Mouse (Mus musculus): ENCODE results near the gene Pmvk. TPM values are rescaled to one million over a fixed set of nuclear protein-coding genes. Genes with fewer than 3 reads are reported as not detected.

Gene Pmvk
- polyA plus RNA-seq, 1 experiment from 2014 or later = 142 TPM

DNA sequence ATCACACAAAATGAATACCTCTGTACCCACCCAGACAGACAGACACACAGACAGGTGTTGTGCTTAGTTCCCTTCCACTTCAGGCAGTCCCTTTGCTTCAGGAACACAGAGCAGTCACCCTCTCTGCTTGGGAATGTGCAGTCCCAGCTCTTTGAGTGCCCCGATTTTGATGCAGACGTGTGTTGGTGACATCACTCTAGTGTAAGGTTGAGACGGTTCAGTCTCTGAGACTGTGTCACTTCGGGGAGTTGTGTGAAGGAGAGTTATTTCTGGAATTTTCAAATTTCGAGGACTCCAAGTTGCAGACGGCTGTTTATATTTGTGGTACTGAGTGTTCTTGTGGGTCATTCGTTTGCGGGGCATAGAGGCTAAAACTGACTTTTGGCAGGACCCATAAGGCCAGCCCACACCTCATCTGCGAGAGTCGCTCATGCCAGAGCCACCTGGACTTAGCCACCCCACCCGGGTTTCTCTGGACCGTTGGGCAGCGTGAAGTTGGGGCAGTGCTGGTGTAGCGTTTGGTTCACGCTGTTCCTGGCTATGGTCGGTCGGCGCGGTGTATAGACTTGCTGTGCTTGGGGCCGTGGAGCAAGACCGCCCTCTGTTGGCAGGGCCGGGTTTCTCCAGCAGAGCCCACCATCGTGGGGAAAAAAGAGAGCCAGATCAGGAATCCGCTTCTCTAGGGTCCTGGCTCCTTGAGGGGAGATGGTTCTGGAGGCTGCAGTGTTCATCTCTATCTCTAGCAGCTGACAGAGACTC, 30.6 kb downstream of the Pmvk start:
- Histone ChIP-seq H3K4me1 (no peaks in the 10 kb centered on the region), H3K9me3 (replicated peaks) (no peaks in the 10 kb centered on the region), H3K36me3 (no peaks in the 10 kb centered on the region), H3K9ac (replicated peaks) (no peak overlapping the region), H3K4me2 (peak overlapping the region; percentile 22; the same call in 1 of the 2 replicates), H3K27me3 (replicated peaks) (peaks cover 5% of the 10 kb centered on the region; the same call in 1 of the 2 replicates), H3K27ac (replicated peaks) (no peak overlapping the region), H3K4me3 (replicated peaks) (no peak overlapping the region)
- no peak; the same call in 1 of the 2 replicates for ATAC-seq (ENCODE audit: low FRiP score)
- 23% methylated on average over 24 of the region's 24 CpGs for WGBS

- no peak overlapping the region for H3K4me2 ChIP-seq
Measured at GRCm38 (mm10) chr3:89486111-89486510, 31.8 kb downstream of the Pmvk start.

GRCm38 (mm10) chr3:89486916-89487702, 32.8 kb downstream of the Pmvk start:
- Histone ChIP-seq H3K4me2 (no peak overlapping the region), H3K9ac (replicated peaks) (no peak overlapping the region), H3K36me3 (no peaks in the 10 kb centered on the region), H3K27ac (replicated peaks) (no peak overlapping the region), H3K9me3 (replicated peaks) (no peaks in the 10 kb centered on the region), H3K4me1 (no peaks in the 10 kb centered on the region), H3K27me3 (replicated peaks) (peaks cover 5% of the 10 kb centered on the region; the same call in 1 of the 2 replicates), H3K4me3 (replicated peaks) (no peak overlapping the region)
- 73% methylated on average over 20 of the region's 20 CpGs for WGBS
- ATAC-seq (ENCODE audit: low FRiP score) = no peak

More at GRCm38 (mm10) chr3:89486111-89486510, 31.8 kb downstream of the Pmvk start:
- Histone ChIP-seq H3K27ac (replicated peaks) (no peak overlapping the region), H3K9me3 (replicated peaks) (no peaks in the 10 kb centered on the region), H3K36me3 (no peaks in the 10 kb centered on the region), H3K4me1 (no peaks in the 10 kb centered on the region), H3K4me3 (replicated peaks) (no peak overlapping the region), H3K27me3 (replicated peaks) (peaks cover 5% of the 10 kb centered on the region; the same call in 1 of the 2 replicates), H3K9ac (replicated peaks) (no peak overlapping the region)
- no peak for ATAC-seq (ENCODE audit: low FRiP score)
- WGBS = 76% methylated on average over 8 of the region's 8 CpGs

- ATAC-seq (ENCODE audit: low FRiP score) = no peak
- WGBS = 90% methylated on average over 3 of the region's 3 CpGs
- Histone ChIP-seq H3K4me1 (peaks cover 12% of the 10 kb centered on the region; the same call in 1 of the 2 replicates), H3K36me3 (no peaks in the 10 kb centered on the region), H3K4me3 (replicated peaks) (no peak overlapping the region), H3K27ac (replicated peaks) (no peak overlapping the region), H3K27me3 (replicated peaks) (no peaks in the 10 kb centered on the region), H3K9me3 (replicated peaks) (no peaks in the 10 kb centered on the region), H3K4me2 (no peak overlapping the region), H3K9ac (replicated peaks) (no peak overlapping the region)
Measured at GRCm38 (mm10) chr3:89490790-89491189, 36.4 kb downstream of the Pmvk start.

- H3K27me3 ChIP-seq (replicated peaks) = no peaks in the 10 kb centered on the region
- 84% methylated on average over 5 of the region's 5 CpGs for WGBS
- ATAC-seq (ENCODE audit: low FRiP score) = no peak
- no peak overlapping the region for H3K27ac ChIP-seq (replicated peaks)
- H3K36me3 ChIP-seq = no peaks in the 10 kb centered on the region
- no peak overlapping the region for H3K4me2 ChIP-seq
- H3K4me1 ChIP-seq = peaks cover 12% of the 10 kb centered on the region; the same call in 1 of the 2 replicates
- no peaks in the 10 kb centered on the region for H3K9me3 ChIP-seq (replicated peaks)
- H3K4me3 ChIP-seq (replicated peaks) = no peak overlapping the region
- H3K9ac ChIP-seq (replicated peaks) = no peak overlapping the region
Measured at GRCm38 (mm10) chr3:89491559-89491958, 37.2 kb downstream of the Pmvk start.

- H3K4me2 ChIP-seq = no peak overlapping the region
- H3K27ac ChIP-seq (replicated peaks) = no peak overlapping the region
- H3K9ac ChIP-seq (replicated peaks) = no peak overlapping the region
- no peaks in the 10 kb centered on the region for H3K27me3 ChIP-seq (replicated peaks)
- H3K9me3 ChIP-seq (replicated peaks) = no peaks in the 10 kb centered on the region
- peaks cover 12% of the 10 kb centered on the region; the same call in 1 of the 2 replicates for H3K4me1 ChIP-seq
- no peak for ATAC-seq (ENCODE audit: low FRiP score)
- 36% methylated on average over 8 of the region's 8 CpGs for WGBS
- no peak overlapping the region for H3K4me3 ChIP-seq (replicated peaks)
- no peaks in the 10 kb centered on the region for H3K36me3 ChIP-seq
Measured at GRCm38 (mm10) chr3:89492701-89493151, 38.4 kb downstream of the Pmvk start.

GRCm38 (mm10) chr3:89494630-89495029, 40.3 kb downstream of the Pmvk start:
- ATAC-seq (ENCODE audit: low FRiP score) = no peak
- peaks cover 12% of the 10 kb centered on the region; the same call in 1 of the 2 replicates for H3K4me1 ChIP-seq
- H3K36me3 ChIP-seq = no peaks in the 10 kb centered on the region
- no peak overlapping the region for H3K4me3 ChIP-seq (replicated peaks)
- 87% methylated on average over 5 of the region's 5 CpGs for WGBS
- H3K9ac ChIP-seq (replicated peaks) = no peak overlapping the region
- no peak overlapping the region for H3K27ac ChIP-seq (replicated peaks)
- H3K9me3 ChIP-seq (replicated peaks) = no peaks in the 10 kb centered on the region
- no peak overlapping the region for H3K4me2 ChIP-seq
- H3K27me3 ChIP-seq (replicated peaks) = no peaks in the 10 kb centered on the region

DNA sequence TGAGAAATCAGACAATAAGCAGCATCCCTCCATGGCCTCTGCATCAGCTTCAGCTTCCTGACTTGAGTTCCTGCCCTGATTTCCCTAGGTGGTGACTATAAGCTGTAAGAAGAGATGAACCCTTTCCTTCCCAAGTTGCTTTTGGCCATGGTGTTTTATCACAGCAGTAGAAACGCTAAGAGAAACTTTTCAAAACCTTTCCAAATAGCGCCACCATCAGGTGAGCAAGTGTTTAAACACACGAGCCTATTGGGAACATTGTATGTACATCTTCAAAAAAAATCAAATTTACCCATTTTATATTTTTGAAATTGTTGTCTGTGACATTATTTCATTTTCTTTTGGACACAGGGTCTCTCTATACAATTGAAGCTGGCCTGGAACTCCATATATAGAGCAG, 42.0 kb downstream of the Pmvk start:
- no peak overlapping the region for H3K4me2 ChIP-seq
- 71% methylated on average over 3 of the region's 3 CpGs for WGBS
- no peaks in the 10 kb centered on the region for H3K9me3 ChIP-seq (replicated peaks)
- ATAC-seq (ENCODE audit: low FRiP score) = no peak
- no peaks in the 10 kb centered on the region for H3K36me3 ChIP-seq
- H3K4me1 ChIP-seq = peaks cover 12% of the 10 kb centered on the region; the same call in 1 of the 2 replicates
- no peak overlapping the region for H3K4me3 ChIP-seq (replicated peaks)
- no peak overlapping the region for H3K9ac ChIP-seq (replicated peaks)
- no peaks in the 10 kb centered on the region for H3K27me3 ChIP-seq (replicated peaks)
- H3K27ac ChIP-seq (replicated peaks) = no peak overlapping the region

DNA sequence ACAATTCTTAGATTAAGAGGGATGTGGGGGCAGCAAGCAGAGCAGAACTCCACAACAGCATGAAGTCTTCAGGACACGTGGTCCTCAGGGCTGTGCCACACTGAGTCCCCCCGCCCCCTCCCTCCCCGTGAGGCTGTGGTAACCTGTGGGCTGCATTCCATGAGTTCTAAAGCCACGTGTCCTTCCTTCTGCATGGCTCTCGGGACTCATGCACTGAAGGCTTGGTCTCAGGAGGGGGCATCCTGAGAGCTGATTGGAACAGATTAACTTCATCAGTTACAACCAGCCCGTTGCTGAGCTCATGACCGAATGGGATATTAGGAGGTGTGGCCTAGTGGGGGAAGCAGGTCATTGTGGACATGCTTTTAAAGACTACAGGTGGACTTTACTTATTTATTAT, 45.4 kb downstream of the Pmvk start:
- 57% methylated on average over 7 of the region's 7 CpGs for WGBS
- no peak overlapping the region for H3K9ac ChIP-seq (replicated peaks)
- no peak overlapping the region for H3K27ac ChIP-seq (replicated peaks)
- H3K27me3 ChIP-seq (replicated peaks) = no peaks in the 10 kb centered on the region
- no peak overlapping the region for H3K4me2 ChIP-seq
- peaks cover 3% of the 10 kb centered on the region; the same call in 1 of the 2 replicates for H3K4me1 ChIP-seq
- no peaks in the 10 kb centered on the region for H3K9me3 ChIP-seq (replicated peaks)
- H3K36me3 ChIP-seq = no peaks in the 10 kb centered on the region
- no peak overlapping the region for H3K4me3 ChIP-seq (replicated peaks)
- ATAC-seq (ENCODE audit: low FRiP score) = no peak

GRCm38 (mm10) chr3:89501486-89501885, 47.1 kb downstream of the Pmvk start:
- ATAC-seq (ENCODE audit: low FRiP score) = no peak
- Histone ChIP-seq H3K27ac (replicated peaks) (no peak overlapping the region), H3K4me3 (replicated peaks) (no peak overlapping the region), H3K4me1 (peaks cover 3% of the 10 kb centered on the region; the same call in 1 of the 2 replicates), H3K4me2 (no peak overlapping the region), H3K27me3 (replicated peaks) (no peaks in the 10 kb centered on the region), H3K36me3 (no peaks in the 10 kb centered on the region), H3K9ac (replicated peaks) (no peak overlapping the region), H3K9me3 (replicated peaks) (no peaks in the 10 kb centered on the region)

GRCm38 (mm10) chr3:89502551-89502950, 48.2 kb downstream of the Pmvk start:
- no peaks in the 10 kb centered on the region for H3K36me3 ChIP-seq
- H3K4me3 ChIP-seq (replicated peaks) = no peak overlapping the region
- no peaks in the 10 kb centered on the region; the same call in 1 of the 2 replicates for H3K27me3 ChIP-seq (replicated peaks)
- 86% methylated on average over 7 of the region's 7 CpGs for WGBS
- no peak overlapping the region for H3K9ac ChIP-seq (replicated peaks)
- H3K4me1 ChIP-seq = peaks cover 3% of the 10 kb centered on the region; the same call in 1 of the 2 replicates
- no peak for ATAC-seq (ENCODE audit: low FRiP score)
- H3K4me2 ChIP-seq = no peak overlapping the region
- H3K9me3 ChIP-seq (replicated peaks) = no peaks in the 10 kb centered on the region
- no peak overlapping the region for H3K27ac ChIP-seq (replicated peaks)
